Mouse (Mus musculus) mature B cell (primary cell): Measurements from ENCODE around the gene Nt5e.

Source experiments
- in situ Hi-C: fragments of 300-500 bp; cut with MboI; formaldehyde crosslinking; loops from 2 replicates; pipeline ENCODE4 v1.14.3; 2019

Gene Nt5e

GRCm38 (mm10) chr9:88388826-88389225 lies 61.8 kb downstream of the Nt5e start:
- in situ Hi-C loops: no loop called here

GRCm38 (mm10) chr9:88394852-88395251 lies 67.9 kb downstream of the Nt5e start:
- in situ Hi-C loops: no loop called here

GRCm38 (mm10) chr9:88398461-88398860 lies 71.5 kb downstream of the Nt5e start:
- in situ Hi-C loops: no loop called here

- in situ Hi-C loops: no loop called here
Measured at GRCm38 (mm10) chr9:88404088-88404487, 77.1 kb downstream of the Nt5e start.

GRCm38 (mm10) chr9:88404515-88404914 lies 77.5 kb downstream of the Nt5e start:
- in situ Hi-C loops: no loop called here

GRCm38 (mm10) chr9:88409978-88410377 lies 83.0 kb downstream of the Nt5e start:
- in situ Hi-C loops: no loop called here

GRCm38 (mm10) chr9:88416752-88417151 lies 89.8 kb downstream of the Nt5e start:
- in situ Hi-C loops: no loop called here
